In the genomic region with DNA sequence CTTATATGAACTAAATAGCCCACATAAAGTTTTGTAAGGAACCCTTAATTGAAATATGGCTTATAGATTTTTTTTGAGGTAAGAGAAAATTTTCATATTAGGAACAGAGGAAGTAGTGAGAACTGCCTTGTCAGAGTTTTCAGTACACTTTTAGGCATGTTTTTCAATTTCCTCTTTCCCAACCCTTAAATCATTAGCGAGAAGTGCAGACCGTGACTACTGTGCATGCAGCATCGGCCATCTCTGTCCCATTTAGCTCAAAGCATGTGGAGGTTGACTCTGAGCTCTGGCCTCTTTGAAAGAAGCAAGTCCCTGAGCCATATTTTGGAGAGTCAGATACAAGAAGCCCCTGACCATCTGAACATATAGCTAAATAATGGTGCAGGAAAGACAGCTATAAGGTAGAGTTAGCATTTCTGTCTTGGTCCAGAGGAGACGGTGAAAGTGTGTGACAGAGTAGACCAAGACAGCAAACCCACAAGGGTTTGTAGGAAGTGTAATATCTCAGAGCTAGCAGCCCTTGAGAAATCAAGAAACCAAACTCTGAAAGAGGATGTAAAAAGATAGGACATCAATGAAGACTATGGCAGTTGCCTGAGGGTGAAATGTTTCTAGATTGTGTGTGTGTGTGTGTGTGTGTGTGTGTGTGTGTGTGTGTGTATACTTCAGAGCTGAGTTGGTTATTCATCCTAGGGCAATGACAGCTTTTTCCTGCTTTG, we compare ENCODE assay signal across 38 mouse cellular contexts. TPM values are rescaled to one million over a fixed set of nuclear protein-coding genes. Genes with fewer than 3 reads are reported as not detected.
A peak's percentile ranks its signal among the peaks of the same experiment; 100 is the strongest.
DNase-seq lines count a peak whose midpoint lies in the region; ATAC-seq and TF ChIP-seq lines count a peak whose summit lies in the region.
"Had no signal": no experiment of that assay in that cellular context is flagged by ENCODE, and none has a peak within 500 bp of the region (broad histone marks: within the 10 kb centered on the region; RNA-seq: fewer than 3 reads in every experiment).

No protein-coding gene starts in this region.

- H3K36me3 ChIP-seq in liver, embryonic 16.5 days (ENCODE audit: control insufficient read depth, insufficient read depth) = no peaks in the 10 kb centered on the region
- H3K36me3 ChIP-seq in forebrain, embryonic 12.5 days (replicated peaks) = no peaks in the 10 kb centered on the region
- no peaks in the 10 kb centered on the region for H3K36me3 ChIP-seq in forebrain, embryonic 13.5 days (ENCODE audit: poor library complexity, severe bottlenecking)
- H3K36me3 ChIP-seq: heart, embryonic 13.5 days; hindbrain, embryonic 10.5 days; kidney, embryonic 15.5 days; liver, embryonic 13.5 days; lung, embryonic 15.5 days; midbrain, embryonic 12.5 days had no signal

- 50% methylated on average over 4 of the region's 4 CpGs for WGBS in liver, embryonic 16.5 days (ENCODE audit: insufficient replicate concordance)
- WGBS in forebrain, embryonic 12.5 days = 90% methylated on average over 4 of the region's 4 CpGs
- WGBS in forebrain, embryonic 13.5 days = 91% methylated on average over 4 of the region's 4 CpGs

- H3K4me1 ChIP-seq in liver, embryonic 16.5 days (ENCODE audit: control insufficient read depth, low read depth, low read length) = no peaks in the 10 kb centered on the region
- peaks cover 16% of the 10 kb centered on the region for H3K4me1 ChIP-seq in bone marrow macrophage, adult 2 months (ENCODE audit: control insufficient read depth, insufficient read depth, low read length)
- no peaks in the 10 kb centered on the region for H3K4me1 ChIP-seq in forebrain, embryonic 12.5 days
- no peaks in the 10 kb centered on the region for H3K4me1 ChIP-seq in forebrain, embryonic 13.5 days
- H3K4me1 ChIP-seq: heart, embryonic 13.5 days; hindbrain, embryonic 10.5 days; kidney, embryonic 15.5 days; liver, embryonic 13.5 days; lung, embryonic 15.5 days; megakaryocyte, embryonic 14.5 days; midbrain, embryonic 12.5 days had no signal

- ATAC-seq in liver, embryonic 16.5 days (ENCODE audit: low read depth) = peak; percentile 54
- ATAC-seq in hematopoietic stem cell, adult 5-6 weeks (replicated peaks in 1 of 2; ENCODE audit: insufficient read depth in 1 of 2, low FRiP score in 2 of 2, low TSS enrichment in 1 of 2, low read depth in 1 of 2, poor library complexity in 2 of 2, severe bottlenecking in 2 of 2) = peak; percentile 89 to 93
- peak; percentile 76 for ATAC-seq in monocyte, adult 5-6 weeks (replicated peaks; ENCODE audit: insufficient number of reproducible peaks, low FRiP score, low TSS enrichment, poor library complexity, severe bottlenecking)
- no peak for ATAC-seq in forebrain, embryonic 12.5 days (ENCODE audit: low FRiP score)
- ATAC-seq in forebrain, embryonic 13.5 days = no peak
- ATAC-seq: CD4-positive, CD25-positive, alpha-beta regulatory T cell, adult 4 months; hindbrain, embryonic 16.5 days had no signal

- H3K27me3 ChIP-seq in liver, embryonic 16.5 days (ENCODE audit: control insufficient read depth, insufficient read depth, low read depth, low read length) = no peaks in the 10 kb centered on the region
- H3K27me3 ChIP-seq in forebrain, embryonic 12.5 days = no peaks in the 10 kb centered on the region
- no peaks in the 10 kb centered on the region for H3K27me3 ChIP-seq in forebrain, embryonic 13.5 days
- H3K27me3 ChIP-seq: heart, embryonic 13.5 days; kidney, embryonic 15.5 days; liver, embryonic 13.5 days; lung, embryonic 15.5 days; megakaryocyte, embryonic 14.5 days; midbrain, embryonic 12.5 days had no signal

- DNase-seq in liver = no peak
- no peak for DNase-seq in spleen, adult 18-20 months
- DNase-seq: adrenal gland, postnatal 14 days; cerebellum, adult 9-11 months; gastrocnemius, postnatal 10 days; heart, adult 2 months; heart, postnatal 10 days; kidney, adult 18-20 months; kidney, postnatal 25 days; liver, embryonic 13.5 days; right cerebral cortex, postnatal 25 days; thymus, postnatal 14 days had no signal

- H3K4me3 ChIP-seq in liver, embryonic 16.5 days (ENCODE audit: low read depth, low read length) = no peak overlapping the region
- H3K4me3 ChIP-seq in bone marrow macrophage, adult 2 months (ENCODE audit: insufficient read depth, low read length) = peak overlapping the region; percentile 15; the same call in 1 of the 2 replicates
- no peak overlapping the region for H3K4me3 ChIP-seq in forebrain, embryonic 12.5 days (replicated peaks)
- H3K4me3 ChIP-seq in forebrain, embryonic 13.5 days = no peak overlapping the region
- H3K4me3 ChIP-seq: erythroblast, embryonic 14.5 days; heart, adult 2 months; heart, embryonic 13.5 days; hindbrain, embryonic 10.5 days; kidney, embryonic 15.5 days; liver, embryonic 13.5 days; lung, embryonic 15.5 days; megakaryocyte, embryonic 14.5 days; midbrain, embryonic 12.5 days had no signal

- peak overlapping the region; percentile 72 for H3K27ac ChIP-seq in liver, embryonic 16.5 days (ENCODE audit: low read length)
- peak overlapping the region; percentile 98 for H3K27ac ChIP-seq in bone marrow macrophage, adult 2 months (ENCODE audit: insufficient read depth, low read depth, low read length)
- H3K27ac ChIP-seq in forebrain, embryonic 12.5 days = no peak overlapping the region
- H3K27ac ChIP-seq in forebrain, embryonic 13.5 days = no peak overlapping the region
- H3K27ac ChIP-seq: heart, adult 2 months; heart, embryonic 13.5 days; hindbrain, embryonic 10.5 days; kidney, embryonic 15.5 days; liver, embryonic 13.5 days; lung, embryonic 15.5 days; midbrain, embryonic 12.5 days had no signal

- no peak overlapping the region for H3K4me2 ChIP-seq in liver, embryonic 16.5 days (ENCODE audit: low read depth, low read length)
- no peak overlapping the region for H3K4me2 ChIP-seq in forebrain, embryonic 12.5 days
- H3K4me2 ChIP-seq in forebrain, embryonic 13.5 days = no peak overlapping the region
- H3K4me2 ChIP-seq: heart, embryonic 13.5 days; kidney, embryonic 15.5 days; liver, embryonic 13.5 days; lung, embryonic 15.5 days; midbrain, embryonic 12.5 days had no signal

- no peak overlapping the region for H3K9ac ChIP-seq in liver, embryonic 16.5 days (ENCODE audit: low read depth, low read length)
- H3K9ac ChIP-seq in forebrain, embryonic 12.5 days = no peak overlapping the region
- H3K9ac ChIP-seq in forebrain, embryonic 13.5 days = no peak overlapping the region
- H3K9ac ChIP-seq: heart, embryonic 13.5 days; kidney, embryonic 15.5 days; liver, embryonic 13.5 days; lung, embryonic 15.5 days; midbrain, embryonic 12.5 days had no signal

- TF ChIP-seq POLR2A in bone marrow macrophage, adult 2 months (IDR thresholded peaks at IDR 0.05; ENCODE audit: borderline replicate concordance, low read depth, low read length) = no peak

- no peaks in the 10 kb centered on the region for H3K9me3 ChIP-seq in liver, embryonic 16.5 days (replicated peaks; ENCODE audit: control insufficient read depth, low read length)
- H3K9me3 ChIP-seq in forebrain, embryonic 12.5 days = no peaks in the 10 kb centered on the region
- no peaks in the 10 kb centered on the region; the same call in 1 of the 2 replicates for H3K9me3 ChIP-seq in forebrain, embryonic 13.5 days (replicated peaks)
- H3K9me3 ChIP-seq: kidney, embryonic 15.5 days; liver, embryonic 13.5 days; lung, embryonic 15.5 days; megakaryocyte, embryonic 14.5 days; midbrain, embryonic 12.5 days had no signal

- no peak for TF ChIP-seq CTCF in bone marrow macrophage, adult 2 months (IDR thresholded peaks at IDR 0.05; ENCODE audit: low read depth, low read length)

RNA-seq across cellular contexts. Expression of a gene that starts 10.9 kb away (rescaled TPM):
- polyA plus RNA-seq in liver, embryonic 16.5 days (2015; fragmentation: Nextera tagmentation; extraction: Ambion mirVana) = 14.1 and 14.6 TPM in 2 replicates
- polyA plus RNA-seq in bone marrow macrophage, adult 2 months (2012; ENCODE audit: insufficient read depth, insufficient read length, missing spikeins) = 591 and 603 TPM in 2 replicates
- 10.4 and 27.1 TPM in 2 replicates for total RNA-seq in hematopoietic stem cell, adult 5-6 weeks (2017)
- total RNA-seq in monocyte, adult 5-6 weeks (2017) = 5.6 to 19.5 TPM (median 16.4 TPM) in 3 replicates
- polyA plus RNA-seq in forebrain, embryonic 12.5 days (2016; fragmentation: Nextera tagmentation; extraction: Ambion mirVana) = 0.73 and 0.98 TPM in 2 replicates
- 0.31 and 0.93 TPM in 2 replicates for polyA plus RNA-seq in forebrain, embryonic 13.5 days (2015; fragmentation: Nextera tagmentation; extraction: Ambion mirVana)
- polyA plus RNA-seq: erythroblast, embryonic 14.5 days; neural tube, embryonic 14.5 days had no signal

RNA-seq across cellular contexts. Expression of a gene that starts 45.5 kb away (rescaled TPM):
- polyA plus RNA-seq in liver, embryonic 16.5 days (2015; fragmentation: Nextera tagmentation; extraction: Ambion mirVana) = 0.35 TPM in 1 of 2 replicates, not detected in the other
- 78.5 and 82.7 TPM in 2 replicates for polyA plus RNA-seq in bone marrow macrophage, adult 2 months (2012; ENCODE audit: insufficient read depth, insufficient read length, missing spikeins)
- total RNA-seq in hematopoietic stem cell, adult 5-6 weeks (2017) = 1.0 TPM in 1 of 2 replicates, not detected in the other
- 9.1 to 25.6 TPM (median 14.4 TPM) in 3 replicates for total RNA-seq in monocyte, adult 5-6 weeks (2017)
- not detected in 2 replicates for polyA plus RNA-seq in forebrain, embryonic 12.5 days (2016; fragmentation: Nextera tagmentation; extraction: Ambion mirVana)
- polyA plus RNA-seq in forebrain, embryonic 13.5 days (2015; fragmentation: Nextera tagmentation; extraction: Ambion mirVana) = not detected in 2 replicates
- total RNA-seq: adrenal gland, postnatal 14 days; gastrocnemius, postnatal 10 days; heart, postnatal 10 days; layer of hippocampus, adult 18-20 months; layer of hippocampus, postnatal 10 days; left cerebral cortex, adult 18-20 months; left cerebral cortex, postnatal 14 days had no signal
- polyA plus RNA-seq: brain, embryonic 14.5 days; CD4-positive, CD25-positive, alpha-beta regulatory T cell, adult 4 months; embryonic facial prominence, embryonic 14.5 days; erythroblast, embryonic 14.5 days; forebrain, embryonic 11.5 days; heart, embryonic 13.5 days; hindbrain, embryonic 10.5 days; hindbrain, embryonic 16.5 days; intestine, embryonic 14.5 days; kidney, embryonic 15.5 days; limb, embryonic 11.5 days; liver, embryonic 13.5 days; lung, embryonic 15.5 days; midbrain, embryonic 12.5 days; neural tube, embryonic 14.5 days; stomach, embryonic 16.5 days had no signal

Comparison
In these comparisons a context has a peak if more than half of its experiments do, and no peak if none do; other contexts are left out.
1. ATAC-seq: peak in liver, embryonic 16.5 days (single experiment), hematopoietic stem cell, adult 5-6 weeks (2 of 2) and monocyte, adult 5-6 weeks (single experiment); none in forebrain, embryonic 12.5 days (single experiment) and forebrain, embryonic 13.5 days (single experiment).
2. H3K27ac ChIP-seq: peak in liver, embryonic 16.5 days (single experiment) and bone marrow macrophage, adult 2 months (single experiment); none in forebrain, embryonic 12.5 days (single experiment) and forebrain, embryonic 13.5 days (single experiment).
3. RNA of a gene that starts 10.9 kb away (polyA plus RNA-seq): 591 to 603 TPM in bone marrow macrophage, adult 2 months; 14.1 to 14.6 TPM in liver, embryonic 16.5 days, 0.73 to 0.98 TPM in forebrain, embryonic 12.5 days and 0.31 to 0.93 TPM in forebrain, embryonic 13.5 days; every median in the first group is over 10 times any median in the second.
4. RNA of a gene that starts 45.5 kb away (polyA plus RNA-seq): 78.5 to 82.7 TPM in bone marrow macrophage, adult 2 months; 0.35 TPM in liver, embryonic 16.5 days, not detected in forebrain, embryonic 12.5 days and not detected in forebrain, embryonic 13.5 days; every median in the first group is over 10 times any median in the second.